Mouse (Mus musculus) ES-Bruce4 (cell line): ENCODE measurements at regions not wholly inside any gene's neighbourhood (a gene's known extent, or its start where the extent isn't known, plus 50 kb on each side); places are given as distances from the start of the nearest gene placed in this dataset.

Source experiments
- H3K27ac ChIP-seq: 2 replicates; pipeline ENCODE4 v1.5.1; 2012; ENCODE audit warnings: low read length, inconsistent platforms; ENCODE audit not compliant: insufficient read depth
- H3K27me3 ChIP-seq: 2 replicates; pipeline ENCODE4 v1.6.1; 2012; ENCODE audit warnings: mild to moderate bottlenecking, low read length, inconsistent platforms; ENCODE audit not compliant: control insufficient read depth, poor library complexity, insufficient read depth, severe bottlenecking
- H3K36me3 ChIP-seq: 2 replicates; pipeline ENCODE4 v1.6.1; 2012; ENCODE audit warnings: inconsistent platforms, mild to moderate bottlenecking, low read length, moderate library complexity; ENCODE audit not compliant: control insufficient read depth, poor library complexity, insufficient read depth, severe bottlenecking
- H3K4me1 ChIP-seq: one replicate; pipeline ENCODE4 v1.8.1; 2011; ENCODE audit warnings: low read length; ENCODE audit not compliant: control insufficient read depth, insufficient read depth
- H3K4me3 ChIP-seq: 2 replicates; pipeline ENCODE4 v1.5.1; 2011; ENCODE audit warnings: low read depth, mild to moderate bottlenecking, low read length
- H3K9ac ChIP-seq: 2 replicates; pipeline ENCODE4 v1.6.1; 2012; ENCODE audit warnings: low read depth, mild to moderate bottlenecking, inconsistent platforms; ENCODE audit not compliant: poor library complexity, severe bottlenecking
- H3K9me3 ChIP-seq: replicated peaks from 2 replicates; pipeline ENCODE4 v1.6.1; 2012; ENCODE audit warnings: mild to moderate bottlenecking, low read length, inconsistent platforms; ENCODE audit not compliant: control insufficient read depth, poor library complexity, insufficient read depth, severe bottlenecking
- CTCF ChIP-seq: IDR thresholded peaks from one replicate; pipeline ENCODE4 v1.8.1; 2011; ENCODE audit warnings: low read depth, low read length
- EP300 ChIP-seq: IDR thresholded peaks from 2 replicates; pipeline ENCODE4 v1.6.1; 2011; ENCODE audit warnings: low read depth, low read length; ENCODE audit not compliant: insufficient read depth
- POLR2A ChIP-seq: IDR thresholded peaks from one replicate; pipeline ENCODE4 v1.8.1; 2011; ENCODE audit warnings: low read length; ENCODE audit not compliant: insufficient read depth

GRCm38 (mm10) chr1:186572651-186573050, 133.1 kb downstream of the Tgfb2 start:
- no peaks in the 10 kb centered on the region for H3K36me3 ChIP-seq
- TF ChIP-seq POLR2A (no peak), CTCF (no peak), EP300 (no peak)
- H3K27ac ChIP-seq = no peak overlapping the region
- no peak overlapping the region for H3K4me3 ChIP-seq
- no peaks in the 10 kb centered on the region for H3K27me3 ChIP-seq
- H3K4me1 ChIP-seq = no peaks in the 10 kb centered on the region
- H3K9me3 ChIP-seq = no peaks in the 10 kb centered on the region
- no peak overlapping the region for H3K9ac ChIP-seq

- H3K4me1 ChIP-seq = no peaks in the 10 kb centered on the region
- no peaks in the 10 kb centered on the region for H3K36me3 ChIP-seq
- TF ChIP-seq POLR2A (no peak), CTCF (no peak), EP300 (no peak)
- no peak overlapping the region for H3K27ac ChIP-seq
- no peak overlapping the region for H3K4me3 ChIP-seq
- no peak overlapping the region for H3K9ac ChIP-seq
- no peaks in the 10 kb centered on the region for H3K27me3 ChIP-seq
- no peaks in the 10 kb centered on the region for H3K9me3 ChIP-seq
Measured at GRCm38 (mm10) chr1:186572092-186572491, 133.7 kb downstream of the Tgfb2 start.

- no peak overlapping the region for H3K4me3 ChIP-seq
- H3K9ac ChIP-seq = no peak overlapping the region
- peaks cover 1% of the 10 kb centered on the region for H3K4me1 ChIP-seq
- H3K36me3 ChIP-seq = no peaks in the 10 kb centered on the region
- no peak for TF ChIP-seq EP300
- TF ChIP-seq POLR2A = no peak
- no peak for TF ChIP-seq CTCF
- H3K27me3 ChIP-seq = no peaks in the 10 kb centered on the region
- H3K27ac ChIP-seq = no peak overlapping the region
- no peaks in the 10 kb centered on the region for H3K9me3 ChIP-seq
Measured at GRCm38 (mm10) chr1:186568496-186568895, 137.3 kb downstream of the Tgfb2 start.

- Histone ChIP-seq H3K27ac (no peak overlapping the region), H3K9me3 (no peaks in the 10 kb centered on the region), H3K4me3 (no peak overlapping the region), H3K4me1 (peaks cover 2% of the 10 kb centered on the region), H3K27me3 (no peaks in the 10 kb centered on the region), H3K9ac (no peak overlapping the region), H3K36me3 (no peaks in the 10 kb centered on the region)
- no peak for TF ChIP-seq POLR2A
- TF ChIP-seq CTCF = no peak
- no peak for TF ChIP-seq EP300
Measured at GRCm38 (mm10) chr1:186568076-186568475, 137.7 kb downstream of the Tgfb2 start.

GRCm38 (mm10) chr1:186567136-186567826, 138.5 kb downstream of the Tgfb2 start:
- H3K27me3 ChIP-seq = no peaks in the 10 kb centered on the region
- H3K27ac ChIP-seq = no peak overlapping the region
- no peaks in the 10 kb centered on the region for H3K36me3 ChIP-seq
- H3K9ac ChIP-seq = no peak overlapping the region
- H3K9me3 ChIP-seq = no peaks in the 10 kb centered on the region
- H3K4me1 ChIP-seq = peaks cover 2% of the 10 kb centered on the region
- 0 out of 2 replicates have a peak, but pooled peaks have one; percentile 26 for TF ChIP-seq EP300
- TF ChIP-seq CTCF = no peak
- H3K4me3 ChIP-seq = no peak overlapping the region

- no peak overlapping the region for H3K27ac ChIP-seq
- no peaks in the 10 kb centered on the region for H3K9me3 ChIP-seq
- TF ChIP-seq EP300 (no peak), CTCF (no peak), POLR2A (no peak)
- no peak overlapping the region for H3K9ac ChIP-seq
- H3K4me1 ChIP-seq = peaks cover 2% of the 10 kb centered on the region
- no peaks in the 10 kb centered on the region for H3K36me3 ChIP-seq
- H3K4me3 ChIP-seq = no peak overlapping the region
- H3K27me3 ChIP-seq = no peaks in the 10 kb centered on the region
Measured at GRCm38 (mm10) chr1:186562027-186562426, 143.8 kb downstream of the Tgfb2 start.
